Mouse (Mus musculus): ENCODE results near the gene Ptprm.

Ptprm gene

GRCm38 (mm10) chr17:67073580-67073979 is 280.7 kb downstream of the Ptprm start:
- DNase-seq (ENCODE audit: low read depth, low spot score), result no peak

- no peak for DNase-seq (ENCODE audit: low read depth, low spot score)
Observed at GRCm38 (mm10) chr17:67073139-67073538, 281.1 kb downstream of the Ptprm start.

- no peak for DNase-seq (ENCODE audit: low read depth, low spot score)
Observed at GRCm38 (mm10) chr17:67071231-67072009, 282.8 kb downstream of the Ptprm start.

- no peak for DNase-seq (ENCODE audit: low read depth, low spot score)
Observed at GRCm38 (mm10) chr17:67063611-67064010, 290.6 kb downstream of the Ptprm start.

GRCm38 (mm10) chr17:67055681-67056080 is 298.6 kb downstream of the Ptprm start:
- no peak for DNase-seq (ENCODE audit: low read depth, low spot score)

- no peak for DNase-seq (ENCODE audit: low read depth, low spot score)
Observed at GRCm38 (mm10) chr17:67054202-67054601, 300.1 kb downstream of the Ptprm start.

GRCm38 (mm10) chr17:67052624-67053314 is 301.5 kb downstream of the Ptprm start:
- no peak for DNase-seq (ENCODE audit: low read depth, low spot score)

GRCm38 (mm10) chr17:67047697-67048096 is 306.6 kb downstream of the Ptprm start:
- no peak for DNase-seq (ENCODE audit: low read depth, low spot score)

GRCm38 (mm10) chr17:67038558-67038957 is 315.7 kb downstream of the Ptprm start:
- no peak for DNase-seq (ENCODE audit: low read depth, low spot score)

GRCm38 (mm10) chr17:67033547-67033946 is 320.7 kb downstream of the Ptprm start:
- DNase-seq (ENCODE audit: low read depth, low spot score), result no peak

- no peak for DNase-seq (ENCODE audit: low read depth, low spot score)
Observed at GRCm38 (mm10) chr17:67032021-67032420, 322.2 kb downstream of the Ptprm start.

GRCm38 (mm10) chr17:67031341-67031740 is 322.9 kb downstream of the Ptprm start:
- DNase-seq (ENCODE audit: low read depth, low spot score), result no peak

- DNase-seq (ENCODE audit: low read depth, low spot score), result no peak
Observed at GRCm38 (mm10) chr17:67027274-67027673, 327.0 kb downstream of the Ptprm start.

- DNase-seq (ENCODE audit: low read depth, low spot score), result no peak
Observed at GRCm38 (mm10) chr17:67016501-67016900, 337.8 kb downstream of the Ptprm start.

- DNase-seq (ENCODE audit: low read depth, low spot score), result no peak
Observed at GRCm38 (mm10) chr17:67013217-67013616, 341.0 kb downstream of the Ptprm start.

- no peak for DNase-seq (ENCODE audit: low read depth, low spot score)
Observed at GRCm38 (mm10) chr17:67011836-67012583, 342.2 kb downstream of the Ptprm start.

- no peak for DNase-seq (ENCODE audit: low read depth, low spot score)
Observed at GRCm38 (mm10) chr17:67010136-67010535, 344.1 kb downstream of the Ptprm start.

GRCm38 (mm10) chr17:67008137-67008536 is 346.1 kb downstream of the Ptprm start:
- no peak for DNase-seq (ENCODE audit: low read depth, low spot score)

- DNase-seq (ENCODE audit: low read depth, low spot score), result no peak
Observed at GRCm38 (mm10) chr17:67006740-67007385, 347.4 kb downstream of the Ptprm start.

GRCm38 (mm10) chr17:66996882-66997281 is 357.4 kb downstream of the Ptprm start:
- no peak for DNase-seq (ENCODE audit: low read depth, low spot score)

- no peak for DNase-seq (ENCODE audit: low read depth, low spot score)
Observed at GRCm38 (mm10) chr17:66996016-66996415, 358.2 kb downstream of the Ptprm start.

- DNase-seq (ENCODE audit: low read depth, low spot score), result no peak
Observed at GRCm38 (mm10) chr17:66991815-66992214, 362.4 kb downstream of the Ptprm start.
